Mouse (Mus musculus) forebrain, embryonic 13.5 days (tissue): ENCODE data around the gene Creb5. TPM values are rescaled to one million over a fixed set of nuclear protein-coding genes. Genes with fewer than 3 reads are reported as not detected.

Experiments
- ATAC-seq: fragments of 200-750 bp; cut with Nextera tagmentation; 2 replicates; pipeline ENCODE4 v1.8.0; 2017
- H3K27ac ChIP-seq: fragments of 300-500 bp; sonication (generic); 2 replicates; pipeline ENCODE4 v1.5.1; 2015; ENCODE audit warnings: inconsistent platforms, mild to moderate bottlenecking, moderate library complexity
- H3K27me3 ChIP-seq: fragments of 300-500 bp; sonication (generic); 2 replicates; pipeline ENCODE4 v1.6.1; 2015; ENCODE audit warnings: mild to moderate bottlenecking, inconsistent platforms
- H3K36me3 ChIP-seq: fragments of 300-500 bp; sonication (generic); 2 replicates; pipeline ENCODE4 v1.6.1; 2015; ENCODE audit warnings: mild to moderate bottlenecking, inconsistent platforms; ENCODE audit not compliant: poor library complexity, severe bottlenecking
- H3K4me1 ChIP-seq: fragments of 300-500 bp; sonication (generic); 2 replicates; pipeline ENCODE4 v1.6.1; 2015; ENCODE audit warnings: inconsistent platforms
- H3K4me2 ChIP-seq: fragments of 300-500 bp; sonication (generic); 2 replicates; pipeline ENCODE4 v1.6.1; 2015; ENCODE audit warnings: inconsistent platforms, mild to moderate bottlenecking, moderate library complexity
- H3K4me3 ChIP-seq: fragments of 300-500 bp; sonication (generic); 2 replicates; pipeline ENCODE4 v1.5.1; 2015; ENCODE audit warnings: mild to moderate bottlenecking, inconsistent platforms
- H3K9ac ChIP-seq: fragments of 300-500 bp; sonication (generic); 2 replicates; pipeline ENCODE4 v1.6.1; 2015; ENCODE audit warnings: mild to moderate bottlenecking, inconsistent platforms
- H3K9me3 ChIP-seq: fragments of 300-500 bp; sonication (generic); replicated peaks from 2 replicates; pipeline ENCODE4 v1.6.1; 2016; ENCODE audit warnings: inconsistent platforms
- WGBS: fragments of 180-500 bp; shearing (Covaris S2); methylation state at CpG from one replicate; pipeline ENCODE4 v1.1.7; 2015; 5-methylcytosine and 5-hydroxymethylcytosine counted together
- polyA plus RNA-seq: library from polyadenylated mRNA; unstranded; fragments of >200 nt; fragmentation: Nextera tagmentation; extraction: Ambion mirVana; gene quantifications from 2 replicates; pipeline ENCODE4 v1.2.1, GENCODE M21; 2015

The Creb5 gene
- polyA plus RNA-seq, 1 experiment from 2014 or later, result 31.7 TPM

DNA sequence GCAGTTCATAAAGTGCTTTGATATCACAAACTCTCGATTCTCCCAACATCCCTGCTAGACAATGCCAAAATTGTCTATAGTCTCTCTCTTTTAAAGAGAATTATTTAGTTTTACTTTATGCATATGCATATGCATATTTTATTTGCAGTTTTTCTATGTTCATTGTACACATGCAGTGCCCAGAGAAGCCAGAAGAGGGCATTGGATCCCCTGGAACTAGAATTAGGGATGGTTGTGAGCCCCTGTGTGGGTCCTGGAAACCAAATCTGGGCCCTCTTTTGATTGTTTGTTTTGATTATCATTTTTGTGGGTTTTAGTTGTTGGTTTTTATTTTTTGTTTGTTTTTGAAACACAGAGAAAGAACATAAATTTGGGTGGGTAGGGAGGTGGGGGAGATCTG lies 69.3 kb downstream of the Creb5 start:
- ATAC-seq, result no peak
- no peak overlapping the region for H3K4me3 ChIP-seq
- H3K4me2 ChIP-seq, result no peak overlapping the region
- H3K9me3 ChIP-seq, result no peaks in the 10 kb centered on the region
- no peak overlapping the region for H3K9ac ChIP-seq
- no peaks in the 10 kb centered on the region for H3K27me3 ChIP-seq
- WGBS, result 91% methylated on average over 1 of the region's 1 CpGs
- peaks cover 9% of the 10 kb centered on the region for H3K4me1 ChIP-seq
- H3K27ac ChIP-seq, result no peak overlapping the region
- no peaks in the 10 kb centered on the region for H3K36me3 ChIP-seq

DNA sequence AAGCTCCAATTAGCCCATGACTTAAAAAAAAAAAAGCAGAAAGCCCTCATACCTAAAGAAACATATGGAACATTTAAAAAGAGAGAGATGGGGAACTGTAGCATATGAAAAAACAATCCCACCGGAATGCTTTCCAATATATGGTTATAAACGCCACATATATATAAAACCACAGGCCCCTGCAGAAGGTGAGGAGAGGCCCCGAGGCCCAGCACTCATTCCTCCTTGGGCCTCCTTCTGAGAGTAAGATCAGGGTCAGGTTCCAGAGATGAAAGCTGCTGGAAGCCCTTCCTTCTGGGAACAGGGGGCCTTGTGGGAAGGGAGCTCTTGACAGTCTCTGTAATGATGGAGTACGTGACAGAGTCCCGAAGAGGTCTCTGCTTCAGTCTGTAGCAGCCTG lies 76.5 kb downstream of the Creb5 start:
- Histone ChIP-seq H3K9ac (no peak overlapping the region), H3K4me2 (no peak overlapping the region), H3K4me1 (0 out of 2 replicates have a peak, but pooled peaks cover 5% of the 10 kb centered on the region), H3K36me3 (no peaks in the 10 kb centered on the region), H3K4me3 (no peak overlapping the region), H3K9me3 (no peaks in the 10 kb centered on the region), H3K27me3 (no peaks in the 10 kb centered on the region), H3K27ac (no peak overlapping the region)
- 77% methylated on average over 5 of the region's 5 CpGs for WGBS
- no peak for ATAC-seq

DNA sequence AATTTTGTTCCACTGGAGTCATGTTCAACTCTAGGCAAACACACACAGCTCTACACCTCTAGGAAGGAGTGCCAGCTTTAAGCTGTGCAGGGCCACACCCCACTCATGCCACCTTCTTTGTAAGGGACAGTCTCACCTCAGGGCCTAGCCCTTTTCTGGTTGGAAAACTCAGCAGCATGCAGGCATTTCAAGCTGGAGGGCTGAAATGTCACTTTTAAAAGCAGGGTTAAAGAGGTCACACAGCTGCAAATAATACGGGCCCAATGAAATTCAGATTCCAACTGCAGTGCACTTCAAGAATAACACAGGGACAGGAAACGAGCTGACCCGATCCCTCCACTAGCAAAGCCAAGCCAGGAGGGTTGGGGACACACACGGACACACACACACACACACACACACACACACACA lies 76.9 kb downstream of the Creb5 start:
- H3K9me3 ChIP-seq, result no peaks in the 10 kb centered on the region
- H3K9ac ChIP-seq, result no peak overlapping the region
- no peak overlapping the region for H3K4me2 ChIP-seq
- ATAC-seq, result no peak
- H3K27me3 ChIP-seq, result no peaks in the 10 kb centered on the region
- 29% methylated on average over 4 of the region's 4 CpGs for WGBS
- H3K36me3 ChIP-seq, result no peaks in the 10 kb centered on the region
- no peak overlapping the region for H3K4me3 ChIP-seq
- 0 out of 2 replicates have a peak, but pooled peaks cover 5% of the 10 kb centered on the region for H3K4me1 ChIP-seq
- no peak overlapping the region for H3K27ac ChIP-seq

DNA sequence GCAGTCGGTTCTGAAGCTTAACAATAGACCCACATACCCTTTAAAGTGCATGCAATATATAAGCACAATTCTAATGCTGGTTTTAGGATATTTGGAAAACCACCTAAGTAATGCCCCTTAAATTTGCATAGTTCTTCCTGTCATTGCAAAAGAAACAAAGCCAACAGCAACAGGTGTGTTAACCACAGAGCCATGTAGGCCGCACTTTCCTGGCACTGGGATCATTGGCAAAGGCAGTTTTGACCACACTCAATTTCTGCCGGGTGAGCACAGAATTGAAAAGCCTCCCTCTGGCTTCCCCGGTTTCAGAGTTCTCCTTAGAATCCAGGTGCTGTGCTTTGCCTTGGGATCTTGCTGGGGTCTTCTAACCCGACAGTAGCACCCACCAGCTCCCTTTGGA lies 82.1 kb downstream of the Creb5 start:
- 87% methylated on average over 5 of the region's 5 CpGs for whole genome bisulfite sequencing
- no peaks in the 10 kb centered on the region for H3K36me3 ChIP-seq
- H3K4me1 ChIP-seq, result no peaks in the 10 kb centered on the region; the same call in 1 of the 2 replicates
- no peaks in the 10 kb centered on the region for H3K27me3 ChIP-seq
- no peak overlapping the region for H3K9ac ChIP-seq
- no peak overlapping the region for H3K4me2 ChIP-seq
- no peak for ATAC-seq
- no peak overlapping the region for H3K27ac ChIP-seq
- no peak overlapping the region for H3K4me3 ChIP-seq
- H3K9me3 ChIP-seq, result no peaks in the 10 kb centered on the region

DNA sequence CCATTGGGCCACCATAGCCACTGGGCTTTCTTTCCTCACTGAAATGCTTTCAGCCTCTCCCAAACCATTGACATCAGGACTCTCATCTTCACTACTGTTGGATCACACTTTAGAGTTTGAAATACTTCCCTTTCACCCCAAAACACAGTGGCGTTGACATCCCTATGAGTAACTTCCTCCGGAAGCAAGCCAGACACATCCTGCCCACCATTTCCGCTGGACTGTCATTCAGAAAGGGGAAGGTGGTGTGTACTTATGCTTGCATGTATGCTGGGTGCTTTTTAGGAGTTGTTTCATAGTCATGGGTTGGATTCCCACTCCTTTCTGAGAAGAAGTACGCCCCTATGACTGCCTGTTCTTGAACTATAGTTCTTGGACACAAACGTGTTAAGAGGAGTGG lies 82.9 kb downstream of the Creb5 start:
- Histone ChIP-seq H3K9ac (no peak overlapping the region), H3K4me3 (no peak overlapping the region), H3K27me3 (no peaks in the 10 kb centered on the region), H3K27ac (no peak overlapping the region), H3K4me1 (no peaks in the 10 kb centered on the region; the same call in 1 of the 2 replicates), H3K36me3 (no peaks in the 10 kb centered on the region), H3K4me2 (no peak overlapping the region), H3K9me3 (no peaks in the 10 kb centered on the region)
- 94% methylated on average over 5 of the region's 5 CpGs for WGBS
- ATAC-seq, result no peak

DNA sequence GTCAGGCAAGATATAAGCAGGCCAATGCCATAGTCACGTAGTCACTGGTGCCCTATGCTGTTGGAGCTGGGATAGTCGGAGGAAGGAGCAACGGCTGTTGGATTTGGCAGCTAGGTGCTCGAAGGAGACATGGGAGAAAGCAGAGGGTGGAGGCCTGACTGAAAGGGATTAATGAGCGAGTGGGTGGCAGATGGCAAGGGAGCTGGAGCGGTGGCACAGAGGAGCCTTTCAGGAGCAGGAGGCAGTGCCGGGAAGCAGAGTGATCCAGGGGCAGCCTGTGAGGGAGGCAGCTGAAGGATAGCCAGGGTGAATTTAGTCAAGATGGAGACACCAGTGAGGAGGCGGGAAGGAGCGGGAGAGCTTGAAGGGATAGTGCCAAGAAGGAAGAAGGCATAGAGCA lies 84.9 kb downstream of the Creb5 start:
- Histone ChIP-seq H3K9me3 (no peaks in the 10 kb centered on the region), H3K9ac (no peak overlapping the region), H3K4me3 (no peak overlapping the region), H3K36me3 (no peaks in the 10 kb centered on the region), H3K4me2 (no peak overlapping the region), H3K27me3 (no peaks in the 10 kb centered on the region), H3K27ac (no peak overlapping the region; the same call in 1 of the 2 replicates), H3K4me1 (no peaks in the 10 kb centered on the region; the same call in 1 of the 2 replicates)
- peak; percentile 53; the same call in 1 of the 2 replicates for ATAC-seq
- 79% methylated on average over 9 of the region's 9 CpGs for WGBS

DNA sequence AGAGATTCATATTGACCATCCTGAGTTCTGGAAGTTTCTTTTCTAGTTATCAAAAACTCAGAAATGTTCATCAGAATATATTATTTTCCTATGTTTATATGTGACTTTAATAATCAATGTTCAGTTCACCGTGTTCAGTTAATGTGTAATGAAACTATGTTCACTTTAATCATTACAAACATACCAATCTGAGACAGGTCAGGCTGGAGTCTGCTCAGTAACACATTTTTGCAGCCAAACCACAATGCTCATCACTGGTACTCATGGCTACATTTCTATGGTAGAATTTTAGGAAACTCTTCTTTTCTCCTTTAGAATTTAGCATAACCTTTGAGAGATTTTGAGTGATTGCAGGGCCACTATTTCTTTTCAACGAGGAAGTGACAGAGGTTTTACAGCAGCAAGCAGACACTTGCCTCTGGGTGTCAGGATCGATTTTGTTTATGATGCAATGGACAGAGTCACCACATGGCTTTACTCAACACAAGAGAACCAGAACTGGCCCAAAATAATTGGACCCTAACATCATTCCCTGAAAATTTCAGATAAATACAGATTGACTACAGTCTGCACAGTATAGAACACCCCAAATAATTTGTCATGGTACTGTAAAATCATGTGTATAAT lies 87.4 kb downstream of the Creb5 start:
- no peak for ATAC-seq
- H3K36me3 ChIP-seq, result no peaks in the 10 kb centered on the region
- H3K4me2 ChIP-seq, result no peak overlapping the region
- no peaks in the 10 kb centered on the region for H3K27me3 ChIP-seq
- 89% methylated on average over 3 of the region's 3 CpGs for WGBS
- H3K4me1 ChIP-seq, result no peaks in the 10 kb centered on the region; the same call in 1 of the 2 replicates
- no peaks in the 10 kb centered on the region for H3K9me3 ChIP-seq
- H3K27ac ChIP-seq, result no peak overlapping the region
- H3K9ac ChIP-seq, result no peak overlapping the region
- no peak overlapping the region for H3K4me3 ChIP-seq

DNA sequence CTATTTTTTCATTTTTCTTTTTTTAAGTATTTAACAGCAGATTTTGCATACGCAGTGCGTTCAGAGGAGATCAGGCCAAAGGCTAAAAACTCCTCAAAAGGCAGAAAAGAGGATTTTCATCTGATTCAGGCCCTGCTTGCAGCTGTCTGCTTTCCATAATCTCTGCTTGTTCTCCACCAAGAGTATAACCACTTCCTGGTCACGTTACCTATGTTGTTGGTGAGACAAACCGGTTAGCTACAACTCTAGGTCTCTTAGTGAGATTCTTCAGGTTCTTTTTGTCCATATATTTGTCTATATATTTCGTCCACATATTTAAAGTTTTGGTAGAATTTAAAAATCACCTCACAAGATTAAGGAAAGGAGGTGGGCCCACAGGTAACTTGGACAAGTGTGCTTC lies 102.2 kb downstream of the Creb5 start:
- whole genome bisulfite sequencing, result 90% methylated on average over 5 of the region's 5 CpGs
- ATAC-seq, result no peak
- no peak overlapping the region for H3K27ac ChIP-seq

DNA sequence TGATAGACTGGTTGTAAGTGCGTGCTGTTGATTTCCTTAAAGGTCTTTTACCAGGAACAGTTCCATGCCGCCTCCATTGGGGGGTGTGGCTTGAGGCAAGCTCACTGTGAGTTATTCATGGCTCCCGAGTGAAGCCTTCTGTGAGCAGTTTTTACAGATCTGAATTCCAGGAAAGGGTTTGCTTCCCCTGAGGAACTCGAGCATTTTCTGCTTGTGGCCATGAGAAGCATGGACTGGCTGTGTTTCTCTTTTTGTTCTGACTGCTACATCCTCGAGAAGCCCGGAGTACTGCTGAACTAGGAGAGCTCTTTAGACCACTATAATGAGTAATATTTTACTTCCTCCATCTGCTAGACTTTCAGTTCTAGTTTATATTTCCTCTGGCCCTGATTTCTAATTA lies 103.3 kb downstream of the Creb5 start:
- no peaks in the 10 kb centered on the region for H3K9me3 ChIP-seq
- no peak overlapping the region for H3K9ac ChIP-seq
- peaks cover 21% of the 10 kb centered on the region for H3K4me1 ChIP-seq
- no peak for ATAC-seq
- no peaks in the 10 kb centered on the region for H3K36me3 ChIP-seq
- no peaks in the 10 kb centered on the region for H3K27me3 ChIP-seq
- no peak overlapping the region for H3K4me3 ChIP-seq
- no peak overlapping the region for H3K4me2 ChIP-seq
- WGBS, result 45% methylated on average over 6 of the region's 6 CpGs
- H3K27ac ChIP-seq, result no peak overlapping the region

More for the DNA sequence above, 102.2 kb downstream of the Creb5 start:
- no peak overlapping the region for H3K4me3 ChIP-seq
- peaks cover 13% of the 10 kb centered on the region for H3K4me1 ChIP-seq
- no peaks in the 10 kb centered on the region for H3K36me3 ChIP-seq
- H3K9ac ChIP-seq, result no peak overlapping the region
- no peak overlapping the region for H3K4me2 ChIP-seq
- no peaks in the 10 kb centered on the region for H3K9me3 ChIP-seq
- no peaks in the 10 kb centered on the region for H3K27me3 ChIP-seq

DNA sequence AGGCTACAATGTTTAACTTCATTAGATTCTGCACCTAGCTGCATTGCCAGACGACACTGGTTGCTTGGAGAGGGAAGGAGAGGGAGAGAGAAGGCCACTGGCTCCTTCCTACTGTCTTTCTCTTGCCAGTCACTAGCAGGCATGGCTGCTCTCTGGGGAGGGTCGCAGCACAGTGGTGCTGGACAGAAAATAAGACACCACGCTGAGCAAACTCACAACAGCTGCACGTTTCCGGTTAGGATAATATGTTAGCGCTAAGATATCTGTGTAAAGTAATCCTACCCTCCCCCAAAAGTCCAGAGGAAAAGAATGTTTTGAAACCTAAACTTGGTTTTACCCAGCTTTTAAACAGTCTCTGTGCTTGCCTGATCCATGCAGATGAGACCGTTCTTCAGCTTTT lies 107.0 kb downstream of the Creb5 start:
- Histone ChIP-seq H3K9ac (no peak overlapping the region), H3K9me3 (no peaks in the 10 kb centered on the region), H3K4me1 (peaks cover 34% of the 10 kb centered on the region), H3K36me3 (0 out of 2 replicates have a peak, but pooled peaks cover 6% of the 10 kb centered on the region), H3K4me3 (no peak overlapping the region), H3K27ac (no peak overlapping the region), H3K4me2 (no peak overlapping the region), H3K27me3 (no peaks in the 10 kb centered on the region)
- no peak for ATAC-seq
- WGBS, result 45% methylated on average over 7 of the region's 7 CpGs

DNA sequence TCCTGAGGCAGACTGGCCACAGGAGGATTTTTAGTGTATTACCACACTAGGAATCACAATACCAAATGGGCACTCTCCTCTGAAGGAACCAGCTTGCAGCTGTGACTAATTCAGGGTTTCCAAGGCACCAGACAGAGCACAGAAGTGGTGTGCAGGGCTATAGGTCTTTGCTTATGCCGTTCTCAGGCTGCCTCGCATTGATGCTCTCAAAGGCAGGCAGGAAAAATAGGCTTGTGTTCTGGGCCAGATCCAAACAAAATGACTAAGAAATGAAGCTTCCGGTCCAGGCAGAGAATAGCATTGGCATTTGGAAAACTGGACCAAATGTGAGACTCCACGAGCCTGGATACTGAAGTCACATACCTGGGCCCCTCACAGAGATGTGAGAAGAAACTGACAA lies 108.1 kb downstream of the Creb5 start:
- H3K27me3 ChIP-seq, result no peaks in the 10 kb centered on the region
- H3K27ac ChIP-seq, result no peak overlapping the region
- H3K9ac ChIP-seq, result no peak overlapping the region
- H3K4me2 ChIP-seq, result no peak overlapping the region
- 53% methylated on average over 4 of the region's 4 CpGs for WGBS
- H3K4me1 ChIP-seq, result peaks cover 38% of the 10 kb centered on the region
- H3K36me3 ChIP-seq, result 0 out of 2 replicates have a peak, but pooled peaks cover 6% of the 10 kb centered on the region
- no peaks in the 10 kb centered on the region for H3K9me3 ChIP-seq
- H3K4me3 ChIP-seq, result no peak overlapping the region
- no peak for ATAC-seq

DNA sequence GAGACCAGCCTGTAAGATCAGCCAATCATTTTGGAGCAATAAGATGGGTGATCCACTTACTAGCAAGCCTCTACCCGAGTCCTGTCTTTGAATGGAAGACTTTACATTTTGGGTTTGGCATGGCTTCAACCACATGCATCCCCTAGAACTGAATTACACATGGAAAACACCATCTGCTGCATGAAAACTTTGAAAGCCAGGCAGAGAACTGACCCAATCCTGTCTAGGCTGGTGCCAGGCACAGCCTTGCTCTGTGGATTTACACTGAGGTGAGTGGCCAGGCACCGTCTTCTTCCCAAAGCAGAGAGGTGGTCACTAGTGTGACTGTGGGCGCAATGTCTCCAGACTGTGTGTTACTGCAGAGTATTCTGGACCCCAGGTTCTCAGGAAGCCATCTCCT lies 109.4 kb downstream of the Creb5 start:
- no peak overlapping the region for H3K27ac ChIP-seq
- no peak overlapping the region for H3K9ac ChIP-seq
- H3K4me3 ChIP-seq, result no peak overlapping the region
- peaks cover 35% of the 10 kb centered on the region for H3K4me1 ChIP-seq
- no peaks in the 10 kb centered on the region for H3K9me3 ChIP-seq
- H3K27me3 ChIP-seq, result no peaks in the 10 kb centered on the region
- WGBS, result 93% methylated on average over 3 of the region's 3 CpGs
- ATAC-seq, result no peak
- H3K4me2 ChIP-seq, result no peak overlapping the region
- H3K36me3 ChIP-seq, result 0 out of 2 replicates have a peak, but pooled peaks cover 6% of the 10 kb centered on the region

DNA sequence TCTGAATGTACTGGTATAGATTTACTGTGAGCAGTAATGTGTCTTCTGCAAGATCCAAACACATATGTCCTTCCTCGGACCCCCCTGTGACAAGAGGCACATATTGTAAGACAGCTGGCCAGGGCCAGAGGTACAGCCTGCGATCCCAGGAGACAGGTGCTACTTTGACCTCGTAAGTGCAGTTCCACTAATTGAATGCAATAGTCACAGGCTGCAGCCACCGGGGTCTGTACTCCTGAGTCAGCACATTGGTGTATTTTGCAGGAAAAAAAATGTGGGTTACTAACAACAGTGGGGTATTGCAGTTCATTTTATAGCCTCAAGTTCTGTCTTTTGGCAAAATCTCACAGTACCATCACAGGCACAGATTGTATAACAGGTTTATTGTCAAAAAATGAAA lies 110.7 kb downstream of the Creb5 start:
- whole genome bisulfite sequencing, result 71% methylated on average over 4 of the region's 4 CpGs
- ATAC-seq, result no peak

More for the DNA sequence above, 110.7 kb downstream of the Creb5 start:
- Histone ChIP-seq H3K4me1 (peaks cover 35% of the 10 kb centered on the region), H3K4me3 (no peak overlapping the region), H3K9ac (no peak overlapping the region), H3K36me3 (0 out of 2 replicates have a peak, but pooled peaks cover 6% of the 10 kb centered on the region), H3K4me2 (no peak overlapping the region), H3K9me3 (no peaks in the 10 kb centered on the region), H3K27me3 (no peaks in the 10 kb centered on the region), H3K27ac (no peak overlapping the region)
